Mouse (Mus musculus): ENCODE results near the gene Fgb.

DNA sequence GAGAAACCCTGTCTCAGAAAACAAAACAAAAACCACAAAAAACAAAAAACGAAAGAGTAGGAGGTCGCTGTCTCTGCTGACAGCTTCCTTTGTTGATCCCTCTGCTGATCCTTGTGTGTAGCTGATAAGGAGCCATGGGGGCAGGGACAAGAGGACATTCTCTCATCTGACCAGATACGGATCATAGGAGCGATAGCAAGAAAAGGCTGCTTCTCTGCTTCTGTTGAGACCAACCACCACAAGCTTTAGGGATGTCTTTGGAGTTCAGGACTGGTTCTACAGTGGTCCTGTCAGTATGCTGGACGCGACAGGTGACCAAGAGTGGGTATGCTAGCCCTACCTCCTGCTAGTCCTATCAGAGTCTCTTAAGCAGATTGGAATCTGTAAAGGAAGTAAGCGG is 3.5 kb upstream of the Fgb start:
- TF ChIP-seq POLR2A (IDR thresholded peaks at IDR 0.05; ENCODE audit: borderline replicate concordance, control insufficient read depth, low read depth, low read length) (no peak), CTCF (IDR thresholded peaks at IDR 0.05; ENCODE audit: control insufficient read depth, insufficient read depth, low read length) (no peak)

All from bone marrow, adult 2 months (tissue).